Mouse (Mus musculus) hindbrain, embryonic 14.5 days (tissue): ENCODE data around the gene Ces2a. TPM values are rescaled to one million over a fixed set of nuclear protein-coding genes. Genes with fewer than 3 reads are reported as not detected.

Source experiments
- ATAC-seq: fragments of 200-750 bp; cut with Nextera tagmentation; 2 replicates; pipeline ENCODE4 v1.8.0; 2017; ENCODE audit warnings: moderate number of reproducible peaks, mild to moderate bottlenecking, moderate TSS enrichment, moderate library complexity; ENCODE audit not compliant: low FRiP score
- DNase-seq: peaks from one replicate; pipeline ENCODE4 v3.0.0-alpha.2; 2015; ENCODE audit warnings: low spot score
- H3K27ac ChIP-seq: fragments of 300-500 bp; sonication (generic); 2 replicates; pipeline ENCODE4 v1.5.1; 2014; ENCODE audit warnings: mild to moderate bottlenecking, moderate library complexity
- H3K27me3 ChIP-seq: fragments of 300-500 bp; sonication (generic); 2 replicates; pipeline ENCODE4 v1.6.1; 2014; ENCODE audit warnings: mild to moderate bottlenecking, low read length, mixed read lengths; ENCODE audit not compliant: control insufficient read depth, insufficient read depth
- H3K36me3 ChIP-seq: fragments of 300-500 bp; sonication (generic); replicated peaks from 2 replicates; pipeline ENCODE4 v1.6.1; 2014; ENCODE audit not compliant: control insufficient read depth, insufficient read depth
- H3K4me1 ChIP-seq: fragments of 300-500 bp; sonication (generic); replicated peaks from 2 replicates; pipeline ENCODE4 v1.6.1; 2014; ENCODE audit warnings: antibody characterized with exemption, low read length, mixed read lengths; ENCODE audit not compliant: control insufficient read depth, insufficient read depth
- H3K4me2 ChIP-seq: fragments of 300-500 bp; sonication (generic); replicated peaks from 2 replicates; pipeline ENCODE4 v1.6.1; 2014; ENCODE audit warnings: mild to moderate bottlenecking, moderate library complexity
- H3K4me3 ChIP-seq: fragments of 300-500 bp; sonication (generic); replicated peaks from 2 replicates; pipeline ENCODE4 v1.5.1; 2014; ENCODE audit warnings: mild to moderate bottlenecking, low read length
- H3K9ac ChIP-seq: fragments of 300-500 bp; sonication (generic); 2 replicates; pipeline ENCODE4 v1.6.1; 2014
- H3K9me3 ChIP-seq: fragments of 300-500 bp; sonication (generic); 2 replicates; pipeline ENCODE4 v1.6.1; 2016; ENCODE audit warnings: low read length; ENCODE audit not compliant: control insufficient read depth
- WGBS: fragments of 180-500 bp; shearing (Covaris S2); extraction: QIAGEN DNeasy Blood & Tissue Kit; methylation state at CpG from one replicate; pipeline ENCODE4 v1.1.7; 2014; 5-methylcytosine and 5-hydroxymethylcytosine counted together
- polyA plus RNA-seq: library from polyadenylated mRNA; unstranded; fragments of >200 nt; fragmentation: Nextera tagmentation; extraction: Ambion mirVana; gene quantifications from 2 replicates; pipeline ENCODE4 v1.2.1, GENCODE M21; 2014

Ces2a gene
- polyA plus RNA-seq, 1 experiment from 2014 or later, result not detected

DNA sequence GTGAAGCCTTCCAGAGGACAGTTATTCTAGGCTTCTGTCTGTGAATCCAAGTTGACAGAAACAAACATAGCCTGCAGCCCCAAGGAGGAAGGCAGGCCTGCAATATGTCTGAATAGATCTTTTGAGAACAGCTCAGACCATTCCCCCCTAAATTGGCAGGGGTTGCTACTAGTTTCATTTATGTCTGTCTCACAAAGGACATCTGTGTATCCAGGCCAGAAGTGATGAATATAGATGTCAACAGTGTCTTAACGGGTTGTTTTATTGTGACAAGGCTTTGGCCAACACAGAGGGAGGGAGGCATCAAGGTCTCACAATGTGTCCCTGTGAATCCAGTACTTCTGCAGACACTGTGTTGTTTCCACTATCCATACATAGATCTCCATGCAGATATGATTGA lies 23.8 kb downstream of the Ces2a start:
- H3K36me3 ChIP-seq, result no peaks in the 10 kb centered on the region
- H3K9me3 ChIP-seq, result no peaks in the 10 kb centered on the region
- H3K4me1 ChIP-seq, result no peaks in the 10 kb centered on the region
- no peaks in the 10 kb centered on the region for H3K27me3 ChIP-seq
- no peak overlapping the region for H3K4me3 ChIP-seq
- 53% methylated on average over 1 of the region's 1 CpGs for WGBS
- H3K27ac ChIP-seq, result no peak overlapping the region
- ATAC-seq (0 out of 2 replicates have a peak, but pooled peaks have one; percentile 46), DNase-seq (no peak)
- H3K4me2 ChIP-seq, result no peak overlapping the region
- H3K9ac ChIP-seq, result no peak overlapping the region

- Histone ChIP-seq H3K9ac (no peak overlapping the region), H3K27ac (no peak overlapping the region), H3K36me3 (no peaks in the 10 kb centered on the region), H3K4me3 (no peak overlapping the region), H3K9me3 (no peaks in the 10 kb centered on the region), H3K4me2 (no peak overlapping the region), H3K27me3 (no peaks in the 10 kb centered on the region), H3K4me1 (no peaks in the 10 kb centered on the region)
- 88% methylated on average over 2 of the region's 2 CpGs for WGBS
- no peak for ATAC-seq
- no peak for DNase-seq
Measured at GRCm38 (mm10) chr8:104758209-104758608, 24.4 kb downstream of the Ces2a start.

DNA sequence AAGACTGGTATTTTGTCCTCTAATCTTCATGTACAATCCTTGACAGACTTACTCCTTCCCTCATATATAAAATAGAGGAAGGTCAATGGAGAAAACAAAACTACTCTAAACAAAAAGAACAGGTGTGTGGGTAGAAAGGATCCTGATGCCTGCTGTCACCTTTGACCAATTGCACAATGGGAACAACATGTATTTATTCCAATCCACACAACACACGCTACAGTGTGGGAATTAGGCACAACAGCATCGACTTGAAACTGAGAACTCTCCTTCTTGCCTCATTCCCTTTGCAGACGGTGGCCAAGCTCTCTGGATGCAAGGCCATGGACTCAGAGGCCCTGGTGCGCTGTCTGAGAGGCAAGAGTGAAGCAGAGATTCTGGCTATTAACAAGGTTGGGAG lies 27.3 kb downstream of the Ces2a start:
- H3K27me3 ChIP-seq, result no peaks in the 10 kb centered on the region
- H3K27ac ChIP-seq, result no peak overlapping the region
- H3K4me2 ChIP-seq, result no peak overlapping the region
- H3K4me3 ChIP-seq, result no peak overlapping the region
- DNase-seq, result no peak
- H3K9me3 ChIP-seq, result no peaks in the 10 kb centered on the region
- no peak overlapping the region for H3K9ac ChIP-seq
- no peak for ATAC-seq
- 87% methylated on average over 4 of the region's 4 CpGs for WGBS
- no peaks in the 10 kb centered on the region for H3K36me3 ChIP-seq
- no peaks in the 10 kb centered on the region for H3K4me1 ChIP-seq

GRCm38 (mm10) chr8:104766485-104766884 lies 32.7 kb downstream of the Ces2a start:
- Histone ChIP-seq H3K4me2 (no peak overlapping the region), H3K36me3 (no peaks in the 10 kb centered on the region), H3K9me3 (no peaks in the 10 kb centered on the region), H3K4me3 (no peak overlapping the region), H3K27me3 (no peaks in the 10 kb centered on the region), H3K27ac (no peak overlapping the region), H3K9ac (no peak overlapping the region), H3K4me1 (no peaks in the 10 kb centered on the region)
- DNase-seq, result no peak
- no peak for ATAC-seq
- WGBS, result 73% methylated on average over 4 of the region's 4 CpGs

DNA sequence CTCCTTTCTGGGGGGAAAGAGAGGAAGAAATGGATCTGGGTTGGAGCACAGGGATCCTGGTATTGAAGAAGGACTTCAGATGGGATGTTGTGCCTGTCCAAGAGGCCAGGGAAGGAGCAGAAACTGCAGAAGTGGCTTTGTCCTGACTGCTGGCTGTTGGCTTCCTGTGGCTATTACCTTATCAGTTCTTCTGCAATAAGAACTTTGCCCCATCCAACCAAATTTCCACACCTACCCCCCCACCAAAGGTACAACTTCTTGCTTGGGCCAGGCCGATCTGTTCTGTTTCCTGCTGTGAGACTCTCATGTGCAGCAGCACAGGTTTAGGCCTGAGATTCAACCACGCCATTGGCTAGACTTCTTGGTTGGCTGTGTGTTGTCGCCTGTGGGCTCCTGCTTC lies 36.6 kb downstream of the Ces2a start:
- Histone ChIP-seq H3K36me3 (no peaks in the 10 kb centered on the region), H3K9me3 (no peaks in the 10 kb centered on the region), H3K9ac (no peak overlapping the region), H3K4me1 (no peaks in the 10 kb centered on the region), H3K4me2 (no peak overlapping the region), H3K4me3 (no peak overlapping the region), H3K27me3 (no peaks in the 10 kb centered on the region), H3K27ac (no peak overlapping the region)
- no peak for DNase-seq
- WGBS, result 89% methylated on average over 3 of the region's 3 CpGs
- no peak for ATAC-seq

DNA sequence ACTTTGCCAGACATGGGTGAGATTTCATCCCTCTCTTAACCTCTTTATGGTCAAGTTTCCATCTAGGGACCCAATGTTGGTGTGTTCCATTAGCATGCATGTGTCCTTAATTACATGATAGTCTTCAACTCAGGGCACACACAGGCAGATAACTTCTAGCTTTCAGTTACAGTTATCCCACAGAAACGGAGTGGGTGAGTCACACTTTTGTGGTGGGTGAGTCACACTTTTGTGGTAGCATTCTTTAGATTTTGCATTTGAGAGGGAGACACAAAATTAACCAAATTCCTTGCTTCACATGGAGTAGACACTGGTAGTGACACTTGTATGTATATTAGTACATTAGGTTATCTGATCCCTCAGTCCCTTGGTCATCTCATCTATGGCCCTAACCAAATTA lies 53.2 kb downstream of the Ces2a start:
- Histone ChIP-seq H3K27ac (no peak overlapping the region), H3K36me3 (no peaks in the 10 kb centered on the region), H3K4me3 (no peak overlapping the region), H3K9me3 (no peaks in the 10 kb centered on the region), H3K27me3 (no peaks in the 10 kb centered on the region), H3K4me1 (no peaks in the 10 kb centered on the region), H3K4me2 (no peak overlapping the region), H3K9ac (no peak overlapping the region)
- WGBS, result 72% methylated on average over 1 of the region's 1 CpGs
- ATAC-seq (no peak), DNase-seq (no peak)

DNA sequence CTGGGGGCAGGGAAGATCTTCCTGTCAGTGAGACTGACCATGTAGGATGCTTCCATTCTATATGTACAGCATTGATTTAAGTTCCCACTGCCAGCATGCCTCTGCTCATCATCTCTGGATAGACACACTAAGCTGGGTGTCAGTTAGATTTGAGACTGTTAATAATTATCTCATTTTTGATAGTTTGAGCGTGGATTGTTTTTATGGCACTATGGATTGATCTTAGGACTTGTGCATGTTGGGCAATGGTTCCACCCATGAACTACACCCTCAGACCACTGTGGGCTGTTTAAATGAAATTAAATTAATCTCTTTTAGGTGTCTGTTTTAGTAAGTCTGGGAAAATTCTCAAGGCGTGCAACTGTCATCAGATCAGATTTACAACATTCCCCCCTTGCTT lies 55.1 kb downstream of the Ces2a start:
- ATAC-seq, result no peak
- Histone ChIP-seq H3K4me2 (no peak overlapping the region), H3K4me1 (no peaks in the 10 kb centered on the region), H3K4me3 (no peak overlapping the region), H3K36me3 (no peaks in the 10 kb centered on the region), H3K27ac (no peak overlapping the region), H3K9me3 (no peaks in the 10 kb centered on the region), H3K27me3 (no peaks in the 10 kb centered on the region), H3K9ac (no peak overlapping the region)
- DNase-seq, result no peak
- 80% methylated on average over 2 of the region's 2 CpGs for WGBS

GRCm38 (mm10) chr8:104789886-104790680 lies 56.3 kb downstream of the Ces2a start:
- ATAC-seq (no peak), DNase-seq (peak; percentile 48)
- H3K36me3 ChIP-seq, result no peaks in the 10 kb centered on the region
- no peaks in the 10 kb centered on the region for H3K27me3 ChIP-seq
- no peaks in the 10 kb centered on the region for H3K4me1 ChIP-seq
- whole genome bisulfite sequencing, result 74% methylated on average over 3 of the region's 3 CpGs
- H3K9me3 ChIP-seq, result no peaks in the 10 kb centered on the region
- no peak overlapping the region for H3K4me2 ChIP-seq
- H3K9ac ChIP-seq, result no peak overlapping the region
- no peak overlapping the region for H3K27ac ChIP-seq
- no peak overlapping the region for H3K4me3 ChIP-seq
